Mouse (Mus musculus): ENCODE results near the gene Elmod1. TPM values are rescaled to one million over a fixed set of nuclear protein-coding genes. Genes with fewer than 3 reads are reported as not detected.
A peak's percentile ranks its signal among the peaks of the same experiment; 100 is the strongest.

The Elmod1 gene
- polyA plus RNA-seq, 1 experiment from 2014 or later, result 11.4 TPM

GRCm38 (mm10) chr9:53910823-53911222 lies 64.3 kb downstream of the Elmod1 start:
- CTCF ChIA-PET, result interaction anchor here (0.7 to 1.2 kb wide), 6 partner anchors 10 to 77 kb away, joined by 3 to 4 read pairs (median 3); no protein-coding TSS in a partner anchor
- no peak for TF ChIP-seq CTCF (IDR thresholded peaks at IDR 0.05)
- in situ Hi-C loops (cut with MboI; ENCODE audit: low pct_unique_long_range_greater_than_20kb), result no loop called here
- no peaks in the 10 kb centered on the region for H3K27me3 ChIP-seq
- POLR2A ChIA-PET, result interaction anchor here (0.6 kb wide), 1 partner anchor 56 kb away, joined by 3 read pairs; no protein-coding TSS in a partner anchor
- ATAC-seq, result peak; percentile 28
- peak; percentile 73 for DNase-seq (ENCODE audit: low read depth, low spot score)

DNA sequence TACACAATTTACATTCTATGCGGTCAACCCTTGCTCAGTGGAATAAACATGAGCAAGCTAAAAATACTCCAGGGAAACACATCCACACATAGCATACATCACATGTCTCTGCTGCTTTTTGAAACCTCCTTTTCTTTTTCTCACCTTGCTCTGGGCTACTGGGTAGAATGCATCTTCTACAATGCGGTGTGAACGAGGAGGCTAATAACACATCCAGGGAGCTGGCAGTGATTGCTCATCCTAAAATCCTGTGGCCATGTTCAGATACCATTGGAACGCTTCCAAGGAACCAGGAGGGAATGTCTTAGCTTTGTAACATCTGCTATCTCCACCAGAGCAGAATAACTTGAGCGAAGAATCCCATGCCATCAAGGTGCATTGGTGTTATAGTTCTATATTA lies 64.8 kb downstream of the Elmod1 start:
- TF ChIP-seq CTCF (IDR thresholded peaks at IDR 0.05), result no peak
- CTCF ChIA-PET, result interaction anchor here (0.7 to 1.2 kb wide), 6 partner anchors 10 to 78 kb away, joined by 3 to 4 read pairs (median 3); no protein-coding TSS in a partner anchor
- ATAC-seq, result no peak
- POLR2A ChIA-PET, result no interaction called here
- DNase-seq (ENCODE audit: low read depth, low spot score), result no peak
- no peaks in the 10 kb centered on the region for H3K27me3 ChIP-seq
- in situ Hi-C loops (cut with MboI; ENCODE audit: low pct_unique_long_range_greater_than_20kb), result no loop called here

GRCm38 (mm10) chr9:53906798-53907197 lies 68.3 kb downstream of the Elmod1 start:
- ATAC-seq, result peak; percentile 54
- H3K27me3 ChIP-seq, result no peaks in the 10 kb centered on the region
- POLR2A ChIA-PET, result no interaction called here
- CTCF ChIA-PET, result interaction anchor here (1.5 kb wide), 1 partner anchor 16 kb away, joined by 4 read pairs; no protein-coding TSS in a partner anchor
- no peak for DNase-seq (ENCODE audit: low read depth, low spot score)
- in situ Hi-C loops (cut with MboI; ENCODE audit: low pct_unique_long_range_greater_than_20kb), result no loop called here
- no peak for TF ChIP-seq CTCF (IDR thresholded peaks at IDR 0.05)

- H3K27me3 ChIP-seq, result no peaks in the 10 kb centered on the region
- no peak for DNase-seq (ENCODE audit: low read depth, low spot score)
- in situ Hi-C loops (cut with MboI; ENCODE audit: low pct_unique_long_range_greater_than_20kb), result no loop called here
- ChIA-PET CTCF (interaction anchor here (1.1 to 1.5 kb wide), 2 partner anchors 14 to 85 kb away, joined by 3 to 4 read pairs; no protein-coding TSS in a partner anchor), POLR2A (no interaction called here)
- no peak for ATAC-seq
- TF ChIP-seq CTCF (IDR thresholded peaks at IDR 0.05), result peak; percentile 58
Observed at GRCm38 (mm10) chr9:53905418-53905817, 69.7 kb downstream of the Elmod1 start.

DNA sequence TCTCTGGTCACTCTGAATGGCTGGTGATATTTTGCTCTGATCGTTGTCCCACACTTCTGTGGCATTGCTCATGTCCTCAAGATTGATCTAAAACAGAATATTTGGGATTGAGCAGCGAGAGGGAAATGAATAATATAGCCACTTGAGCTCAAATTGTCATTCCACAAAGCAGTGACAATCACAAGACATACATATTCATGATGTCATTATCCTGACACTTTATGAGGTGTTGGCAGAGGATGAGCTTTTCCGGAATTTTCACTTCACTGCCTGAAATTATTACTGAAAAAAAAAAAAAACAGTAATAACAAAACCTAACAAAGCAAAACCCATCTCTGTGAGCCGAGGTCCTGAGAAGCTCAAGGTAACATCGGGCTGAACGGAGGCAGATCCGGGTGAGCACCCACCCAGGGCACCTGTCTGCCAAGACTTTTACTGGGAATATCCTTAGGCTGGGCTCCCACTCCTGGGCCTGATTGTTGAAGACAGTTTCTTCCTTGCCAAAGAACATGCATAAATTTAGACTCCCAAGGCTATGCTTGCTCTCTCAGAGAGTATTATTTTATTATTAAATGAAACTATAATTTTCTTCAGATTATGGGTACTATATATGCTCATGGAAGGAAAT lies 71.8 kb downstream of the Elmod1 start:
- peaks cover 12% of the 10 kb centered on the region for H3K27me3 ChIP-seq
- CTCF ChIA-PET, result interaction anchor here (1.3 to 2.0 kb wide), 2 partner anchors 13 to 76 kb away, joined by 3 to 10 read pairs; no protein-coding TSS in a partner anchor
- ATAC-seq (no peak), DNase-seq (ENCODE audit: low read depth, low spot score) (no peak)
- no peak for TF ChIP-seq CTCF (IDR thresholded peaks at IDR 0.05)
- in situ Hi-C loops (cut with MboI; ENCODE audit: low pct_unique_long_range_greater_than_20kb), result no loop called here
- POLR2A ChIA-PET, result interaction anchor here (0.7 kb wide), 1 partner anchor 9 kb away, joined by 3 read pairs; no protein-coding TSS in a partner anchor

DNA sequence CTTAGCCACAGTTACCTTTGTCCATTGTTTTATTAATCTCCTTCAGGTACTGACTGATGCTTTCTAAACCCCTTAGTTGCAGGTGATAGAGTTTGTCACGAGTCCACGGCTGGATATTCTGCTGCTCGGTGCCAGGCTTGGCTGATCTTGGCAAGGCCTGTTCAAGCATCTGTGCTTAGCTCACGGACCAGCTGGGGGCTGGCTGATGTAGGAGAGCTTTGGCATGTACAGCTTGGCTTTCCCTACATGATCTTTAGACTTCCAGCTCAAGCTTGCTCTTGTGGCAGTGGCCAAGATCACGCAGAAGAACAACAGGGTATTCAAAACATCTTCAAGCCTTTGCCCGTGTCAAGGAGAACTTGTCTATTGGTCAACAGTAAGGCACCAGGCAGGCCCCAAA lies 75.3 kb downstream of the Elmod1 start:
- no peak for TF ChIP-seq CTCF (IDR thresholded peaks at IDR 0.05)
- ChIA-PET POLR2A (no interaction called here), CTCF (no interaction called here)
- H3K27me3 ChIP-seq, result peaks cover 12% of the 10 kb centered on the region
- ATAC-seq (no peak), DNase-seq (ENCODE audit: low read depth, low spot score) (no peak)
- in situ Hi-C loops (cut with MboI; ENCODE audit: low pct_unique_long_range_greater_than_20kb), result loop anchor here (10.0 to 25.0 kb wide), 2 partner anchors 215 to 437 kb away; no protein-coding TSS in a partner anchor

DNA sequence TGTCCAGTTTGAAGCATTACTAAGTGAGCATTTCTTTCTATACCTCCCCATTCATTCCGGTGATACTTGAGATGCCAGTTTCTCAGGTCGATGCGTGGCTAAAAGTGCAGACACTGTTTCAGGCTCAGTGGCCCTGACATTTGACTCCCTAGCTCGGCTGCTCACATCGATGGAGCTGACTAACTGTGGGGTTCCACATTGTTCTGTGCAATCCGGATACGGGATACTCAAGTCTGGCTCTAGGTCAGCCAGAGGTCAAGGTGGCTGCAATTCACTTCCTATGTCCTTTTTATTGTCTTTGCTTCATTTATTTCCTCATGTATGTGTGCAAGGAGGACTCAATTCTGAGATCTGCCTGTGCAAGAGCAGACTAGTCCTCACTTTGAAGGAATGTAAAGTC lies 79.3 kb downstream of the Elmod1 start:
- H3K27me3 ChIP-seq, result peaks cover 12% of the 10 kb centered on the region
- no peak for TF ChIP-seq CTCF (IDR thresholded peaks at IDR 0.05)
- in situ Hi-C loops (cut with MboI; ENCODE audit: low pct_unique_long_range_greater_than_20kb), result loop anchor here (10.0 to 25.0 kb wide), 2 partner anchors 219 to 441 kb away; no protein-coding TSS in a partner anchor
- no peak for ATAC-seq
- DNase-seq (ENCODE audit: low read depth, low spot score), result no peak
- CTCF ChIA-PET, result interaction anchor here (1.0 kb wide), 1 partner anchor 89 kb away, joined by 3 read pairs; no protein-coding TSS in a partner anchor
- POLR2A ChIA-PET, result no interaction called here

DNA sequence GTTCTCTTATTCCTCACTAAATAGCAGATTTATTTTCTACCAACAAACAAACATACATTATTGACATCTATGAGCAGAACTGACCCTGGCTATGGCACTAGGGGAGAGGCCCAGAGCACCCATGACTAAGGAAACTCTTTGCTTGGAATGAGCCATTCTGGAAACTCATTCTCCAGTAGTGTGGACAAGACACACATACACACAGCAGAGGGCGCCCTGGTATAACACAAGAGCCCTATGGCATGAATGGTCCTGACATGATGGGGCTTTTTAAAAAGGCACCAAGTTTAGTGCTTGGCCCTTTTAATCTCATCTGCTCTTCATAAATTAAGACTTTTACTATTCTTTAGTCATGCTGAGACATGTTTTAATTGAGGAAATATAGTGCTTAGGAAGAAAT lies 85.0 kb downstream of the Elmod1 start:
- peak; percentile 85 for TF ChIP-seq CTCF (IDR thresholded peaks at IDR 0.05)
- ChIA-PET POLR2A (no interaction called here), CTCF (interaction anchor here (1.4 to 2.9 kb wide), 5 partner anchors 12 to 98 kb away, joined by 3 to 15 read pairs (median 5); no protein-coding TSS in a partner anchor)
- in situ Hi-C loops (cut with MboI; ENCODE audit: low pct_unique_long_range_greater_than_20kb), result loop anchor here (10.0 to 25.0 kb wide), 2 partner anchors 225 to 447 kb away; no protein-coding TSS in a partner anchor
- no peaks in the 10 kb centered on the region for H3K27me3 ChIP-seq
- DNase-seq (ENCODE audit: low read depth, low spot score) (no peak), ATAC-seq (no peak)

DNA sequence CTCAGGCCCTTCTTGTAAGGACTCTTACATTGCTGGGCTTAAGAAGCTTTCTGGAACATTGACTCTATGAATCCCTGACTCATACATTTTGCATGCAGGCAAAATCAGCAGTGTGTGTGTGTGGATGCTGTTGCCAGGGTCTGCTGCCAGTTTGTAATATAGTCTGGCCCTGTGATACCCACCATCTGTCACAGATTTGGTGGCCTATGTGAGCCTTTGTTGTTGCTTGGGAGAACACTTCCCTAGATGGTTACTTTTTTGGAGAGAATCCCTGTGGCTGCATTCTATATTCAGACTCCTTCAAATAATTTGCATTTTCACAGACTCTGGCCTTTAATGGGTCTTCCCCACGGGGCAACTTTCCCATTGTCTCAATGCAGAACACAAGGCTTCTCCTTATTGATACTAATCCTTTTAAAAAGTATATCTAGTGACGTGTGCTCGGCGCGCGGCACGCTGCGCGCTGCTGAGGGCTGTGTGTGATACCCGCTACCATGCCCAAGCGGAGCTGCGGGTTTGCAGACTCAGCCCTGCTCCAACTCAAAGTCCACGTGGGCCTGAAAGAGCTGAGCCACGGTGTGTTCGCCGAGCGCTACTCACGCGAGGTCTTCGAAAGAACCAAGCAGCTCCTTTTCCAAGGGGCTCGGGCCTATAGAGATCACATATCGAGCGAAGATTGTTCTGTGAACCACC lies 91.4 kb downstream of the Elmod1 start:
- TF ChIP-seq CTCF (IDR thresholded peaks at IDR 0.05), result no peak
- in situ Hi-C loops (cut with MboI; ENCODE audit: low pct_unique_long_range_greater_than_20kb), result loop anchor here (5.0 to 25.0 kb wide), 2 partner anchors 109 to 454 kb away; no protein-coding TSS in a partner anchor
- ChIA-PET CTCF (interaction anchor here (0.5 kb wide), 1 partner anchor 261 kb away, joined by 3 read pairs; no protein-coding TSS in a partner anchor), POLR2A (no interaction called here)
- no peak for DNase-seq (ENCODE audit: low read depth, low spot score)
- no peaks in the 10 kb centered on the region for H3K27me3 ChIP-seq
- no peak for ATAC-seq

DNA sequence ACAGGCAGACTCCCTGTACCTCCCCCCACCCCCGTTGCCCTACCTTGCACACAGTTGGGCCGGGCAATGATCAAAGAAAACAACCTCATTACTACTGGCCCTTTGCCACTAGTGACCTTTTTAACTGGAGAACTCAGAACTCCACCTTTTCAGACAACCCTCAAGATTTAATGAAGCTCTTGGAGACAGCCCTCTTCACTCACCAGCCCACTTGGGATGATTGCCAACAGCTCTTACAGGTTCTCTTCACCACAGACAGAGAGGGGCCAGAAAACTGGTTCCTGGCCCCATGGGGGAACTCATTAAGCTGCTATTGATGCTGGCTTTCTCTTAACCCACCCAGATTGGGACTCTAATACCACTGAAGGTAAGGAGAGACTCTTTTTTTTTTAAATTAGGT lies 97.7 kb downstream of the Elmod1 start:
- H3K27me3 ChIP-seq, result no peaks in the 10 kb centered on the region
- POLR2A ChIA-PET, result no interaction called here
- ATAC-seq (no peak), DNase-seq (ENCODE audit: low read depth, low spot score) (no peak)
- no peak for TF ChIP-seq CTCF (IDR thresholded peaks at IDR 0.05)
- CTCF ChIA-PET, result no interaction called here
- in situ Hi-C loops (cut with MboI; ENCODE audit: low pct_unique_long_range_greater_than_20kb), result loop anchor here (25.0 kb wide), 1 partner anchor 460 kb away; no protein-coding TSS in a partner anchor
